Mouse (Mus musculus): ENCODE data around the gene Kyat3. TPM values are rescaled to one million over a fixed set of nuclear protein-coding genes. Genes with fewer than 3 reads are reported as not detected.
A peak's percentile ranks its signal among the peaks of the same experiment; 100 is the strongest.

Kyat3 gene
- polyA plus RNA-seq, 1 experiment from 2014 or later = 19.5 TPM

GRCm38 (mm10) chr3:142795587-142795986, 94.7 kb downstream of the Kyat3 start:
- no peaks in the 10 kb centered on the region for H3K4me1 ChIP-seq
- H3K9ac ChIP-seq = no peak overlapping the region
- 89% methylated on average over 3 of the region's 3 CpGs for WGBS
- ATAC-seq (ENCODE audit: insufficient number of reproducible peaks, insufficient read depth, low FRiP score, low TSS enrichment, low read depth) = 0 out of 2 replicates have a peak, but pooled peaks have one; percentile 10
- H3K27me3 ChIP-seq = no peaks in the 10 kb centered on the region
- H3K27ac ChIP-seq = no peak overlapping the region
- H3K9me3 ChIP-seq = no peaks in the 10 kb centered on the region
- peaks cover 65% of the 10 kb centered on the region for H3K36me3 ChIP-seq
- H3K4me3 ChIP-seq = no peak overlapping the region
- no peak overlapping the region for H3K4me2 ChIP-seq

Other genes with a start within 250 kb of the Kyat3 start
- gene Gbp5, start 207.1 kb upstream of the Kyat3 start, polyA plus RNA-seq (2015; fragmentation: Nextera tagmentation; extraction: Ambion mirVana) = 0.07 TPM in 1 of 2 replicates, not detected in the other
- gene Gbp7, start 170.7 kb upstream of the Kyat3 start, polyA plus RNA-seq (2015; fragmentation: Nextera tagmentation; extraction: Ambion mirVana) = 1.7 and 1.8 TPM in 2 replicates
- 0.70 and 1.3 TPM in 2 replicates for gene Gbp3, start 141.0 kb upstream of the Kyat3 start, polyA plus RNA-seq (2015; fragmentation: Nextera tagmentation; extraction: Ambion mirVana)
- gene Gbp2b, start 106.2 kb upstream of the Kyat3 start, polyA plus RNA-seq (2015; fragmentation: Nextera tagmentation; extraction: Ambion mirVana) = not detected in 2 replicates
- gene Gbp2, start 80.4 kb upstream of the Kyat3 start, polyA plus RNA-seq (2015; fragmentation: Nextera tagmentation; extraction: Ambion mirVana) = 0.26 and 0.28 TPM in 2 replicates
- gene Gtf2b, start 64.0 kb downstream of the Kyat3 start, polyA plus RNA-seq (2015; fragmentation: Nextera tagmentation; extraction: Ambion mirVana) = 85.4 and 97.0 TPM in 2 replicates
- 50.6 and 54.4 TPM in 2 replicates for gene Pkn2, start 181.0 kb downstream of the Kyat3 start, polyA plus RNA-seq (2015; fragmentation: Nextera tagmentation; extraction: Ambion mirVana)